Mouse (Mus musculus): Measurements from ENCODE around the gene Smc4. TPM values are rescaled to one million over a fixed set of nuclear protein-coding genes. Genes with fewer than 3 reads are reported as not detected.

Gene Smc4
- polyA plus RNA-seq, 1 experiment from 2014 or later, result 56.6 TPM

- H3K4me3 ChIP-seq (ENCODE audit: low read depth, low read length), result no peak overlapping the region
- peaks cover 10% of the 10 kb centered on the region; the same call in 1 of the 2 replicates for H3K36me3 ChIP-seq (ENCODE audit: control insufficient read depth, insufficient read depth)
- no peaks in the 10 kb centered on the region for H3K27me3 ChIP-seq (replicated peaks; ENCODE audit: control insufficient read depth, insufficient read depth, low read length)
- H3K9ac ChIP-seq (ENCODE audit: low read depth, low read length), result no peak overlapping the region
- no peak for TF ChIP-seq CTCF (IDR thresholded peaks at IDR 0.05; ENCODE audit: low read depth)
- no peaks in the 10 kb centered on the region for H3K4me1 ChIP-seq (replicated peaks; ENCODE audit: control insufficient read depth, insufficient read depth, low read length)
- no peak for ATAC-seq
- no peak overlapping the region for H3K27ac ChIP-seq (ENCODE audit: low read depth, low read length)
- WGBS, result 87% methylated on average over 3 of the region's 3 CpGs
- 0 out of 2 replicates have a peak, but pooled peaks cover 3% of the 10 kb centered on the region for H3K9me3 ChIP-seq (ENCODE audit: control insufficient read depth)
- no peak overlapping the region for H3K4me2 ChIP-seq (replicated peaks; ENCODE audit: low read depth)
Measured at GRCm38 (mm10) chr3:68969091-68969590, 35.4 kb upstream of the Smc4 start.

- no peaks in the 10 kb centered on the region for H3K4me1 ChIP-seq (replicated peaks; ENCODE audit: control insufficient read depth, insufficient read depth, low read length)
- H3K9me3 ChIP-seq (ENCODE audit: control insufficient read depth), result no peaks in the 10 kb centered on the region
- 33% methylated on average over 1 of the region's 1 CpGs for WGBS
- H3K9ac ChIP-seq (ENCODE audit: low read depth, low read length), result no peak overlapping the region
- H3K36me3 ChIP-seq (ENCODE audit: control insufficient read depth, insufficient read depth), result no peaks in the 10 kb centered on the region
- no peak for ATAC-seq
- no peak for TF ChIP-seq CTCF (IDR thresholded peaks at IDR 0.05; ENCODE audit: low read depth)
- H3K27ac ChIP-seq (ENCODE audit: low read depth, low read length), result no peak overlapping the region
- H3K4me2 ChIP-seq (replicated peaks; ENCODE audit: low read depth), result no peak overlapping the region
- H3K27me3 ChIP-seq (replicated peaks; ENCODE audit: control insufficient read depth, insufficient read depth, low read length), result no peaks in the 10 kb centered on the region
- no peak overlapping the region for H3K4me3 ChIP-seq (ENCODE audit: low read depth, low read length)
Measured at GRCm38 (mm10) chr3:68973574-68973973, 31.0 kb upstream of the Smc4 start.

GRCm38 (mm10) chr3:68974639-68975532 lies 29.7 kb upstream of the Smc4 start:
- no peaks in the 10 kb centered on the region for H3K9me3 ChIP-seq (ENCODE audit: control insufficient read depth)
- ATAC-seq, result no peak
- TF ChIP-seq CTCF (IDR thresholded peaks at IDR 0.05; ENCODE audit: low read depth), result no peak
- H3K9ac ChIP-seq (ENCODE audit: low read depth, low read length), result no peak overlapping the region
- no peak overlapping the region for H3K27ac ChIP-seq (ENCODE audit: low read depth, low read length)
- no peak overlapping the region for H3K4me3 ChIP-seq (ENCODE audit: low read depth, low read length)
- no peak overlapping the region for H3K4me2 ChIP-seq (replicated peaks; ENCODE audit: low read depth)
- no peaks in the 10 kb centered on the region for H3K36me3 ChIP-seq (ENCODE audit: control insufficient read depth, insufficient read depth)
- 87% methylated on average over 8 of the region's 8 CpGs for WGBS
- H3K27me3 ChIP-seq (replicated peaks; ENCODE audit: control insufficient read depth, insufficient read depth, low read length), result no peaks in the 10 kb centered on the region
- no peaks in the 10 kb centered on the region for H3K4me1 ChIP-seq (replicated peaks; ENCODE audit: control insufficient read depth, insufficient read depth, low read length)

- H3K9me3 ChIP-seq (ENCODE audit: control insufficient read depth), result no peaks in the 10 kb centered on the region
- H3K4me2 ChIP-seq (replicated peaks; ENCODE audit: low read depth), result no peak overlapping the region
- ATAC-seq, result no peak
- H3K9ac ChIP-seq (ENCODE audit: low read depth, low read length), result no peak overlapping the region
- H3K4me1 ChIP-seq (replicated peaks; ENCODE audit: control insufficient read depth, insufficient read depth, low read length), result no peaks in the 10 kb centered on the region
- no peak for TF ChIP-seq CTCF (IDR thresholded peaks at IDR 0.05; ENCODE audit: low read depth)
- no peak overlapping the region for H3K4me3 ChIP-seq (ENCODE audit: low read depth, low read length)
- H3K36me3 ChIP-seq (ENCODE audit: control insufficient read depth, insufficient read depth), result no peaks in the 10 kb centered on the region
- H3K27me3 ChIP-seq (replicated peaks; ENCODE audit: control insufficient read depth, insufficient read depth, low read length), result no peaks in the 10 kb centered on the region
- 70% methylated on average over 9 of the region's 9 CpGs for WGBS
- H3K27ac ChIP-seq (ENCODE audit: low read depth, low read length), result no peak overlapping the region
Measured at GRCm38 (mm10) chr3:68975533-68976490, 28.7 kb upstream of the Smc4 start.

GRCm38 (mm10) chr3:68977696-68978095 lies 26.8 kb upstream of the Smc4 start:
- no peak overlapping the region for H3K4me3 ChIP-seq (ENCODE audit: low read depth, low read length)
- no peak overlapping the region for H3K27ac ChIP-seq (ENCODE audit: low read depth, low read length)
- no peaks in the 10 kb centered on the region for H3K4me1 ChIP-seq (replicated peaks; ENCODE audit: control insufficient read depth, insufficient read depth, low read length)
- 92% methylated on average over 4 of the region's 4 CpGs for WGBS
- no peak for TF ChIP-seq CTCF (IDR thresholded peaks at IDR 0.05; ENCODE audit: low read depth)
- no peak for ATAC-seq
- no peak overlapping the region for H3K9ac ChIP-seq (ENCODE audit: low read depth, low read length)
- H3K4me2 ChIP-seq (replicated peaks; ENCODE audit: low read depth), result no peak overlapping the region
- no peaks in the 10 kb centered on the region for H3K27me3 ChIP-seq (replicated peaks; ENCODE audit: control insufficient read depth, insufficient read depth, low read length)
- H3K36me3 ChIP-seq (ENCODE audit: control insufficient read depth, insufficient read depth), result no peaks in the 10 kb centered on the region
- H3K9me3 ChIP-seq (ENCODE audit: control insufficient read depth), result no peaks in the 10 kb centered on the region

- 92% methylated on average over 10 of the region's 10 CpGs for WGBS
- no peak overlapping the region for H3K9ac ChIP-seq (ENCODE audit: low read depth, low read length)
- no peaks in the 10 kb centered on the region for H3K36me3 ChIP-seq (ENCODE audit: control insufficient read depth, insufficient read depth)
- no peaks in the 10 kb centered on the region for H3K4me1 ChIP-seq (replicated peaks; ENCODE audit: control insufficient read depth, insufficient read depth, low read length)
- no peak overlapping the region for H3K4me2 ChIP-seq (replicated peaks; ENCODE audit: low read depth)
- no peaks in the 10 kb centered on the region for H3K9me3 ChIP-seq (ENCODE audit: control insufficient read depth)
- no peak overlapping the region for H3K27ac ChIP-seq (ENCODE audit: low read depth, low read length)
- TF ChIP-seq CTCF (IDR thresholded peaks at IDR 0.05; ENCODE audit: low read depth), result no peak
- H3K4me3 ChIP-seq (ENCODE audit: low read depth, low read length), result no peak overlapping the region
- ATAC-seq, result no peak
- no peaks in the 10 kb centered on the region for H3K27me3 ChIP-seq (replicated peaks; ENCODE audit: control insufficient read depth, insufficient read depth, low read length)
Measured at GRCm38 (mm10) chr3:68979187-68979586, 25.4 kb upstream of the Smc4 start.

All from intestine, postnatal 0 days (tissue).